Mouse (Mus musculus) ES-E14 (cell line): ENCODE measurements at regions not wholly inside any gene's neighbourhood (a gene's known extent, or its start where the extent isn't known, plus 50 kb on each side); places are given as distances from the start of the nearest gene placed in this dataset.

Source experiments
- DNase-seq: peaks from one replicate; pipeline ENCODE4 v3.0.0-alpha.2; 2013; ENCODE audit warnings: low read depth, low spot score
- H3K27ac ChIP-seq: 2 replicates; pipeline ENCODE4 v1.5.1; 2012; ENCODE audit warnings: low read depth, mild to moderate bottlenecking, low read length, moderate library complexity, mixed read lengths; ENCODE audit not compliant: poor library complexity, insufficient read depth, severe bottlenecking
- H3K36me3 ChIP-seq: 2 replicates; pipeline ENCODE4 v1.6.1; 2012; ENCODE audit warnings: mild to moderate bottlenecking, low read length, moderate library complexity, mixed read lengths; ENCODE audit not compliant: control insufficient read depth, poor library complexity, insufficient read depth, severe bottlenecking
- H3K4me1 ChIP-seq, 2 experiments: fragments of 150-350 bp in 1 of 2; sonication (generic) in 1 of 2; 2 replicates each; pipeline ENCODE4 v1.6.1; 2012; ENCODE audit warnings: low read length in 2 of 2, mild to moderate bottlenecking in 1 of 2, mixed read lengths in 1 of 2; ENCODE audit not compliant: control insufficient read depth in 2 of 2, insufficient read depth in 2 of 2, poor library complexity in 1 of 2
- H3K4me3 ChIP-seq, 2 experiments: fragments of 150-350 bp in 1 of 2; sonication (generic) in 1 of 2; 2 replicates each; pipeline ENCODE4 v1.5.1; 2012; ENCODE audit warnings: low read length in 2 of 2, low read depth in 1 of 2, mild to moderate bottlenecking in 1 of 2, mixed read lengths in 1 of 2; ENCODE audit not compliant: insufficient read depth in 1 of 2, poor library complexity in 1 of 2, severe bottlenecking in 1 of 2
- H3K9ac ChIP-seq: 2 replicates; pipeline ENCODE4 v1.6.1; 2012; ENCODE audit warnings: low read depth, mild to moderate bottlenecking, low read length, mixed read lengths; ENCODE audit not compliant: poor library complexity, insufficient read depth, severe bottlenecking
- H3K9me3 ChIP-seq: fragments of 150-350 bp; sonication (generic); 2 replicates; pipeline ENCODE4 v1.6.1; 2012; ENCODE audit warnings: low read depth, mild to moderate bottlenecking, low read length; ENCODE audit not compliant: control insufficient read depth, insufficient read depth
- CHD2 ChIP-seq: IDR thresholded peaks from 2 replicates; pipeline ENCODE4 v1.6.1; 2014; ENCODE audit warnings: mild to moderate bottlenecking, low read depth, low read length, inconsistent platforms
- HCFC1 ChIP-seq: IDR thresholded peaks from 2 replicates; pipeline ENCODE4 v1.6.1; 2012; ENCODE audit warnings: low read length, inconsistent platforms, borderline replicate concordance; ENCODE audit not compliant: insufficient read depth
- MAFK ChIP-seq: IDR thresholded peaks from 2 replicates; pipeline ENCODE4 v1.6.1; 2014; ENCODE audit warnings: mild to moderate bottlenecking, low read depth, low read length, inconsistent platforms; ENCODE audit not compliant: insufficient read depth
- ZC3H11A ChIP-seq: IDR thresholded peaks from 2 replicates; pipeline ENCODE4 v1.6.1; 2012; ENCODE audit warnings: low read depth, mild to moderate bottlenecking, inconsistent platforms, low read length, borderline replicate concordance
- ZNF384 ChIP-seq: IDR thresholded peaks from 2 replicates; pipeline ENCODE4 v1.6.1; 2012; ENCODE audit warnings: low read depth, low read length, inconsistent platforms
- in situ Hi-C, 2 experiments: fragments of 600-800 bp; cut with MboI; formaldehyde crosslinking; loops; one replicate each; pipeline ENCODE4 v1.15.1; 2025; ENCODE audit warnings: low sequenced_read_pairs in 2 of 2, inconsistent platforms in 1 of 2; ENCODE audit not compliant: unreplicated experiment in 2 of 2

- Histone ChIP-seq H3K9me3 (no peaks in the 10 kb centered on the region), H3K9ac (no peak overlapping the region), H3K27ac (no peak overlapping the region), H3K4me3 (no peak overlapping the region), H3K4me1 (no peaks in the 10 kb centered on the region), H3K36me3 (no peaks in the 10 kb centered on the region)
- no peak for TF ChIP-seq CHD2
- no peak for TF ChIP-seq MAFK
- TF ChIP-seq HCFC1, result no peak
- no peak for TF ChIP-seq ZNF384
- TF ChIP-seq ZC3H11A, result no peak
- DNase-seq, result no peak
- in situ Hi-C loops, result no loop called here
These were observed 307.8 kb upstream of the Galnt5 start for GRCm38 (mm10) chr2:57689877-57690276.

GRCm38 (mm10) chr2:57696992-57697772 is 300.5 kb upstream of the Galnt5 start:
- H3K27ac ChIP-seq, result no peak overlapping the region
- H3K36me3 ChIP-seq, result no peaks in the 10 kb centered on the region
- H3K4me1 ChIP-seq, result no peaks in the 10 kb centered on the region
- no peak overlapping the region for H3K4me3 ChIP-seq
- no peaks in the 10 kb centered on the region for H3K9me3 ChIP-seq
- in situ Hi-C loops, result no loop called here
- no peak overlapping the region for H3K9ac ChIP-seq
- TF ChIP-seq ZNF384 (no peak), HCFC1 (no peak), MAFK (no peak), CHD2 (no peak), ZC3H11A (no peak)
- DNase-seq, result no peak

GRCm38 (mm10) chr2:57698659-57699061 is 299.0 kb upstream of the Galnt5 start:
- H3K9me3 ChIP-seq, result no peaks in the 10 kb centered on the region
- TF ChIP-seq ZC3H11A (0 out of 2 replicates have a peak, but pooled peaks have one; percentile 50), HCFC1 (no peak)
- H3K36me3 ChIP-seq, result no peaks in the 10 kb centered on the region
- peak; percentile 12 for DNase-seq
- H3K27ac ChIP-seq, result no peak overlapping the region
- H3K9ac ChIP-seq, result peak overlapping the region; percentile 48; the same call in 1 of the 2 replicates
- no peak overlapping the region for H3K4me3 ChIP-seq
- no peaks in the 10 kb centered on the region for H3K4me1 ChIP-seq
- in situ Hi-C loops, result no loop called here

- in situ Hi-C loops, result no loop called here
- H3K27ac ChIP-seq, result no peak overlapping the region
- no peak overlapping the region for H3K9ac ChIP-seq
- H3K4me1 ChIP-seq, result no peaks in the 10 kb centered on the region
- TF ChIP-seq MAFK, result no peak
- TF ChIP-seq HCFC1, result no peak
- no peak for TF ChIP-seq ZC3H11A
- no peak for TF ChIP-seq CHD2
- no peak for TF ChIP-seq ZNF384
- H3K36me3 ChIP-seq, result no peaks in the 10 kb centered on the region
- no peak for DNase-seq
- no peak overlapping the region for H3K4me3 ChIP-seq
- no peaks in the 10 kb centered on the region for H3K9me3 ChIP-seq
These were observed 298.5 kb upstream of the Galnt5 start for GRCm38 (mm10) chr2:57699226-57699625.
